Mouse (Mus musculus): ENCODE measurements around the gene Smok3c. TPM values are rescaled to one million over a fixed set of nuclear protein-coding genes. Genes with fewer than 3 reads are reported as not detected.
"Not testable (repeated sequence)": the region's sequence is repeated elsewhere in the genome, so short reads cannot be mapped to it uniquely, and the experiment has no call there.

Gene Smok3c
- total RNA-seq, 2 experiments from 2014 or later, result not detected

DNA sequence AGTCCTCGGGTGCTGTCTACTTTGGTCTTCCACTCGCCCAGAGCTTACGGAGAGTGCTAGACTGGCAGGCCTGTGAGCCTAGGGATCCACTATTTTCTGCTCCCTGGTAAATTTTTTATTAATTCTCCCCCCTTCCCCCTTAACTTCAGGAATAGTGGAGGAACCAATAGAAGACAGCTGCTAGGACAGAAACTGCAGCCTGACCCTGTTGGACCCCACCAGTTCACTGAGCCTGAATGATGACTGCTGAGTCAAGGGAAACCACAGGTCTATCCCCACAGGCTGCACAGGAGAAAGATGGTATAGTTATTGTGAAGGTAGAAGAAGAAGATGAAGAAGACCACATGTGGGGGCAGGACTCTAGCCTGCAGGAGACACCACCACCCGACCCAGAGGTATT lies 39.8 kb downstream of the Smok3c start:
- DNase-seq (ENCODE audit: extremely low spot score in 1 of 2, low spot score in 1 of 2), result no peak

DNA sequence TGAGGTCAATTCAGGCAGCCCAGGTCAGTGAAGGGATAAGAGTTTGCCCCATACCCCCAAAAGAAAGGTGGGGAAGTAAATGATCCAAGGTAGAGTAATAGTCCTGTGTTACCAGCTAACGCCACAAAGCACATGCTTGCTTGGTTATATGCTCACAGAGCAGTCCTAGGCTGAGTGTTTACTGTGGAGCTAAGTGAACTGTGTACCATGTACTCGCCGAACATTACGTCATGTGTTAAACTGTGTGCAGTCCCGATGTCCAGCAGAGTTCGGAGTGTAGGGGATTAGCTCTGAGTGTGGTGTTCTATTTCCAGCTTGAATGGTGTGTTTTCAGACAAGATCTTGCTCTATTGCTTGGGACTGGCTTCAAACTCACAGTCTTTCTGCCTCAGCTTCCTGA lies 41.5 kb downstream of the Smok3c start:
- no peak for DNase-seq (ENCODE audit: extremely low spot score in 1 of 2, low spot score in 1 of 2)

DNA sequence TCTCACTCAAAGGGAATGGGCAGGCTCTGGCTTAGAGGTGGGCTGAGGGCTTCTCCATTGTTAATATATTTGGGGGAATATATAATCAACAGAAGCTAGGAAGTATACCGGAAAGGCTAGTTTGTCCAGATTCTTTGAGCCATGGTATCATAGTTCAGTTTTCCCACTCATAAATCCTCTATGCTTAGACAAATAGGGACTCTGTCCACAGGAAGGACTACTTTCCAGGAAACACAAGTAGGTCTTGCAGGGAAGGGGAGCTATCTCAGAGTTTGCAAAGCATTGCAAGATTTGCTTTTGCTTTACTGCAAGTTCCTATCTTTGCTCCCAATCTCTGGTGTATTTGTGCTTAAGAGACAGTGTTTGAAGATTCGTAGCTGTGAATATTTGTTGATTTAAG lies 52.0 kb downstream of the Smok3c start:
- no peak for DNase-seq (ENCODE audit: extremely low spot score in 1 of 2, low spot score in 1 of 2)

DNA sequence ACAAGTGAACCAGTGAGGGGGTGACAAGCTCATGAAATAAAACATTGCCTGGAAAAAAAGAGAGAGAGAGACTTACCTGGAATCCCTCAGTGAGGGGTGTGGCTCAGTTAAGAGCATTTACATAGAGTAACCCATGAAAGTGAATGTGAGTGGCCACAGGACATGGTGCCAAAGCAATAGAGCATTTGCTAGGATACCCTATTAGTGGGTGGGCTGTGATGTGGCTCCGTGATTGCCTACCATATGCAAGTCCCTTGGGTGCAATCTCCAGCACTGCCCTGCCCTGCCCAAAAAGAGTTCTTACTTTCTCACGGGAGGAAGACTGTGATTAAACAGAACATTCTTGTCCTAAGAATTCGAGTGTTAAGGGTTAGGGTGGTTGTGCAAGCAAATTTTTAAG lies 54.1 kb downstream of the Smok3c start:
- DNase-seq (ENCODE audit: extremely low spot score in 1 of 2, low spot score in 1 of 2), result no peak

DNA sequence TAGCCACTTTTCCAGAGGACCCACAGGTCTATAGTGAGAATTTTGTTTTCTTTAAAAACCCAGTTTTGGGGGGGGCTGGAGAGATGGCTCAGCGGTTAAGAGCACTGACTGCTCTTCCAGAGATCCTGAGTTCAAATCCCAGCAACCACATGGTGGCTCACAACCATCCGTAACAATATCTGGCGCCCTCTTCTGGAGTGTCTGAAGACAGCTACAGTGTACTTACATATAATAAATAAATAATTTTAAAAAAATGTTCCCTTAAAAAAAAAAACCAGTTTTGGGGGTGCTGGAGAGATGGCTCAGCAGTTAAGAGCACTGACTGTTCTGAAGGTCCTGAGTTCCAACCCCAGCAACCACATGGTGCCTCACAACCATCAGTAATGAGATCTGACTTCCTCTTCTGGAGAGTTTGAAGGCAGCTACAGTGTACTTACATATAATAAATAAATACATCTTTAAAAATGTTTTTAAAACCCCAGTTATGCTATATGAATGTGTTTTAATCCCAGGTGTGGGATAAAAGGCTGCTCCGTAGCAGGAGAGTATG lies 56.9 kb downstream of the Smok3c start:
- DNase-seq (ENCODE audit: extremely low spot score in 1 of 2, low spot score in 1 of 2), result not testable (repeated sequence)

Other genes starting within 250 kb of the Smok3c start
- under 1 TPM; 0.82 to 0.91 TPM for gene Pilra, start 216.9 kb upstream of the Smok3c start, total RNA-seq (2021)
- gene Pilrb1, start 195.1 kb upstream of the Smok3c start, total RNA-seq (2021), result not detected
- not detected for gene Pilrb2, start 181.4 kb upstream of the Smok3c start, total RNA-seq (2021)
- under 1 TPM; 0.17 to 0.28 TPM for gene Cyp3a13, start 131.6 kb upstream of the Smok3c start, total RNA-seq (2021)
- 10 to 100 TPM; 28.5 to 31.3 TPM for gene Gjc3, start 90.1 kb upstream of the Smok3c start, total RNA-seq (2021)
- not detected for gene Azgp1, start 71.7 kb upstream of the Smok3c start, total RNA-seq (2021)
- not detected for gene Smok3a, start 31.9 kb upstream of the Smok3c start, total RNA-seq (2021)
- not detected for gene Smok3b, start 31.8 kb upstream of the Smok3c start, total RNA-seq (2021)
- gene Zkscan1, start 31.9 kb downstream of the Smok3c start, total RNA-seq (2021), result 10 to 100 TPM; 40.4 to 43.3 TPM
- 10 to 100 TPM; 14.1 to 16.7 TPM for gene Zscan21, start 63.7 kb downstream of the Smok3c start, total RNA-seq (2021)
- gene Zfp113, start 102.5 kb downstream of the Smok3c start, total RNA-seq (2021), result 10 to 100 TPM; 12.8 to 15.3 TPM
- 100 to 1,000 TPM; 136 to 143 TPM for gene Cops6, start 107.9 kb downstream of the Smok3c start, total RNA-seq (2021)
- gene Ap4m1, start 118.8 kb downstream of the Smok3c start, total RNA-seq (2021), result 10 to 100 TPM; 22.8 to 26.7 TPM
- 10 to 100 TPM; 18.3 to 19.3 TPM for gene Mcm7, start 119.2 kb downstream of the Smok3c start, total RNA-seq (2021)
- gene Taf6, start 134.3 kb downstream of the Smok3c start, total RNA-seq (2021), result 10 to 100 TPM; 40.5 to 42.7 TPM
- gene Cnpy4, start 134.3 kb downstream of the Smok3c start, total RNA-seq (2021), result 10 to 100 TPM; 15.7 to 16.1 TPM
- gene Mblac1, start 141.1 kb downstream of the Smok3c start, total RNA-seq (2021), result 10 to 100 TPM in 1 of 2 experiments, 1 to 10 TPM in 1; 9.1 to 10.1 TPM
- gene Nxpe5, start 172.7 kb downstream of the Smok3c start, total RNA-seq (2021), result not detected
- gene Lamtor4, start 202.3 kb downstream of the Smok3c start, total RNA-seq (2021), result 10 to 100 TPM; 55.9 to 58.9 TPM
- 10 to 100 TPM; 69.3 to 75.7 TPM for gene BC037034, start 210.8 kb downstream of the Smok3c start, total RNA-seq (2021)
- gene Gal3st4, start 219.6 kb downstream of the Smok3c start, total RNA-seq (2021), result 1 to 10 TPM; 2.3 to 3.1 TPM
- not detected for gene Gm43720, start 226.8 kb downstream of the Smok3c start, total RNA-seq (2021)
- gene Gpc2, start 226.8 kb downstream of the Smok3c start, total RNA-seq (2021), result 1 to 10 TPM; 3.3 to 4.8 TPM
- 1 to 10 TPM; 1.3 to 1.4 TPM for gene Stag3, start 227.0 kb downstream of the Smok3c start, total RNA-seq (2021)

Measured in layer of hippocampus, postnatal 25 days (tissue).